Mouse (Mus musculus) thymus, adult 2 months (tissue): ENCODE data around the gene Immp2l. TPM values are rescaled to one million over a fixed set of nuclear protein-coding genes. Genes with fewer than 3 reads are reported as not detected.

ENCODE experiments used
- DNase-seq: peaks from one replicate; pipeline ENCODE4 v3.0.0; 2021
- H3K27ac ChIP-seq: fragments of 200-500 bp; 2 replicates; pipeline ENCODE4 v1.5.1; 2012; ENCODE audit warnings: low read length, control low read depth; ENCODE audit not compliant: control insufficient read depth, insufficient read depth
- H3K27me3 ChIP-seq: fragments of 200-500 bp; 2 replicates; pipeline ENCODE4 v1.6.1; 2012; ENCODE audit warnings: mild to moderate bottlenecking, low read length, moderate library complexity, mixed read lengths; ENCODE audit not compliant: control insufficient read depth, insufficient read depth
- H3K36me3 ChIP-seq: fragments of 200-500 bp; 2 replicates; pipeline ENCODE4 v1.6.1; 2012; ENCODE audit warnings: mild to moderate bottlenecking, low read length, moderate library complexity; ENCODE audit not compliant: control insufficient read depth, insufficient read depth
- H3K4me1 ChIP-seq: fragments of 200-500 bp; replicated peaks from 2 replicates; pipeline ENCODE4 v1.6.1; 2012; ENCODE audit warnings: low read length; ENCODE audit not compliant: control insufficient read depth, insufficient read depth
- H3K4me3 ChIP-seq: fragments of 200-500 bp; 2 replicates; pipeline ENCODE4 v1.5.1; 2012; ENCODE audit warnings: mild to moderate bottlenecking, low read length, control low read depth, moderate library complexity; ENCODE audit not compliant: control insufficient read depth, insufficient read depth
- CTCF ChIP-seq: fragments of 200-500 bp; IDR thresholded peaks from 2 replicates; pipeline ENCODE4 v1.5.1; 2012; ENCODE audit warnings: mild to moderate bottlenecking, control low read depth, low read length, moderate library complexity, borderline replicate concordance; ENCODE audit not compliant: control insufficient read depth, poor library complexity, insufficient read depth; ENCODE audit errors: extremely low read depth
- POLR2A ChIP-seq: fragments of 200-500 bp; IDR thresholded peaks from 2 replicates; pipeline ENCODE4 v1.6.1; 2012; ENCODE audit warnings: mild to moderate bottlenecking, low read length, control low read depth, moderate library complexity; ENCODE audit not compliant: control insufficient read depth, poor library complexity, insufficient read depth; ENCODE audit errors: extremely low read depth
- WGBS: fragments of 180-500 bp; shearing (Covaris S2); methylation state at CpG from one replicate; pipeline ENCODE4 v1.1.7; 2018; 5-methylcytosine and 5-hydroxymethylcytosine counted together
- polyA plus RNA-seq: library from polyadenylated mRNA; depleted of rRNA; stranded (reverse); fragments of >200 nt; gene quantifications from 2 replicates; pipeline ENCODE4 v1.2.3, GENCODE M21; 2012

The Immp2l gene
- polyA plus RNA-seq, 1 experiment, result 6.3 TPM

GRCm38 (mm10) chr12:41647675-41648074 is 623.8 kb downstream of the Immp2l start:
- H3K36me3 ChIP-seq, result no peaks in the 10 kb centered on the region

GRCm38 (mm10) chr12:41649826-41650541 is 626.1 kb downstream of the Immp2l start:
- H3K4me3 ChIP-seq, result no peak overlapping the region
- no peak for TF ChIP-seq CTCF
- no peak for TF ChIP-seq POLR2A
- no peaks in the 10 kb centered on the region for H3K27me3 ChIP-seq
- 96% methylated on average over 8 of the region's 8 CpGs for WGBS
- H3K4me1 ChIP-seq, result no peaks in the 10 kb centered on the region
- H3K36me3 ChIP-seq, result no peaks in the 10 kb centered on the region
- H3K27ac ChIP-seq, result no peak overlapping the region
- DNase-seq, result no peak

More at GRCm38 (mm10) chr12:41647675-41648074, 623.8 kb downstream of the Immp2l start:
- no peak overlapping the region for H3K4me3 ChIP-seq
- DNase-seq, result no peak
- H3K4me1 ChIP-seq, result no peaks in the 10 kb centered on the region
- TF ChIP-seq POLR2A (no peak), CTCF (no peak)
- WGBS, result 50% methylated on average over 2 of the region's 2 CpGs
- no peaks in the 10 kb centered on the region for H3K27me3 ChIP-seq
- no peak overlapping the region for H3K27ac ChIP-seq

GRCm38 (mm10) chr12:41668280-41668679 is 644.4 kb downstream of the Immp2l start:
- no peaks in the 10 kb centered on the region for H3K4me1 ChIP-seq
- H3K27me3 ChIP-seq, result no peaks in the 10 kb centered on the region
- 96% methylated on average over 3 of the region's 3 CpGs for whole genome bisulfite sequencing
- no peak for DNase-seq
- H3K27ac ChIP-seq, result no peak overlapping the region
- TF ChIP-seq POLR2A, result no peak
- no peak for TF ChIP-seq CTCF
- H3K36me3 ChIP-seq, result no peaks in the 10 kb centered on the region
- no peak overlapping the region for H3K4me3 ChIP-seq

GRCm38 (mm10) chr12:41669481-41669880 is 645.6 kb downstream of the Immp2l start:
- Histone ChIP-seq H3K27me3 (no peaks in the 10 kb centered on the region), H3K4me3 (no peak overlapping the region), H3K36me3 (no peaks in the 10 kb centered on the region), H3K27ac (no peak overlapping the region), H3K4me1 (no peaks in the 10 kb centered on the region)
- TF ChIP-seq CTCF (no peak), POLR2A (no peak)
- DNase-seq, result no peak
- 95% methylated on average over 1 of the region's 1 CpGs for WGBS

GRCm38 (mm10) chr12:41674861-41675260 is 651.0 kb downstream of the Immp2l start:
- 97% methylated on average over 2 of the region's 2 CpGs for WGBS
- no peak for TF ChIP-seq CTCF
- TF ChIP-seq POLR2A, result no peak
- DNase-seq, result no peak
- no peaks in the 10 kb centered on the region for H3K4me1 ChIP-seq
- H3K27me3 ChIP-seq, result no peaks in the 10 kb centered on the region
- H3K36me3 ChIP-seq, result no peaks in the 10 kb centered on the region
- H3K27ac ChIP-seq, result no peak overlapping the region
- no peak overlapping the region for H3K4me3 ChIP-seq

GRCm38 (mm10) chr12:41680141-41680540 is 656.3 kb downstream of the Immp2l start:
- no peaks in the 10 kb centered on the region for H3K27me3 ChIP-seq
- TF ChIP-seq CTCF, result no peak
- TF ChIP-seq POLR2A, result no peak
- 96% methylated on average over 1 of the region's 1 CpGs for WGBS
- H3K4me3 ChIP-seq, result no peak overlapping the region
- no peak for DNase-seq
- no peak overlapping the region for H3K27ac ChIP-seq
- H3K4me1 ChIP-seq, result no peaks in the 10 kb centered on the region
- no peaks in the 10 kb centered on the region for H3K36me3 ChIP-seq
